Mouse (Mus musculus) stomach, postnatal 0 days (tissue): ENCODE results near the gene Mrtfb. TPM values are rescaled to one million over a fixed set of nuclear protein-coding genes. Genes with fewer than 3 reads are reported as not detected.
A peak's percentile ranks its signal among the peaks of the same experiment; 100 is the strongest.

Experiments used
- ATAC-seq: fragments of 200-750 bp; cut with Nextera tagmentation; 2 replicates; pipeline ENCODE4 v1.8.0; 2017; ENCODE audit not compliant: low FRiP score, low TSS enrichment
- DNase-seq: peaks from one replicate; pipeline ENCODE4 v3.0.0-alpha.2; 2016; ENCODE audit warnings: low spot score
- H3K27ac ChIP-seq: fragments of 300-500 bp; sonication (generic); replicated peaks from 2 replicates; pipeline ENCODE4 v1.5.1; 2014; ENCODE audit warnings: mild to moderate bottlenecking, control low read depth
- H3K27me3 ChIP-seq: fragments of 300-500 bp; sonication (generic); 2 replicates; pipeline ENCODE4 v1.6.1; 2014; ENCODE audit warnings: low read length; ENCODE audit not compliant: control insufficient read depth, insufficient read depth
- H3K36me3 ChIP-seq: fragments of 300-500 bp; sonication (generic); 2 replicates; pipeline ENCODE4 v1.6.1; 2014; ENCODE audit warnings: low read length, mixed read lengths; ENCODE audit not compliant: control insufficient read depth, insufficient read depth
- H3K4me1 ChIP-seq: fragments of 300-500 bp; sonication (generic); replicated peaks from 2 replicates; pipeline ENCODE4 v1.6.1; 2014; ENCODE audit warnings: antibody characterized with exemption; ENCODE audit not compliant: control insufficient read depth, insufficient read depth
- H3K4me2 ChIP-seq: fragments of 300-500 bp; sonication (generic); replicated peaks from 2 replicates; pipeline ENCODE4 v1.6.1; 2014; ENCODE audit warnings: low read depth, mild to moderate bottlenecking, control low read depth, moderate library complexity
- H3K4me3 ChIP-seq: fragments of 300-500 bp; sonication (generic); 2 replicates; pipeline ENCODE4 v1.5.1; 2014; ENCODE audit warnings: low read depth, low read length, control low read depth
- H3K9ac ChIP-seq: fragments of 300-500 bp; sonication (generic); 2 replicates; pipeline ENCODE4 v1.6.1; 2014; ENCODE audit warnings: mild to moderate bottlenecking, low read length, control low read depth, mixed read lengths
- H3K9me3 ChIP-seq: fragments of 300-500 bp; sonication (generic); 2 replicates; pipeline ENCODE4 v1.6.1; 2016; ENCODE audit warnings: low read length; ENCODE audit not compliant: control insufficient read depth
- CTCF ChIP-seq: IDR thresholded peaks from 2 replicates; pipeline ENCODE4 v1.5.1; 2016; ENCODE audit warnings: antibody characterized with exemption, low read depth, mild to moderate bottlenecking, moderate library complexity
- EP300 ChIP-seq: optimal IDR thresholded peaks from 2 replicates; pipeline ENCODE3; 2016; ENCODE audit warnings: antibody characterized with exemption
- WGBS: fragments of 180-500 bp; shearing (Covaris S2); extraction: QIAGEN DNeasy Blood & Tissue Kit; methylation state at CpG from one replicate; pipeline ENCODE4 v1.1.7; 2014; 5-methylcytosine and 5-hydroxymethylcytosine counted together
- polyA plus RNA-seq: library from polyadenylated mRNA; unstranded; fragments of >200 nt; fragmentation: Nextera tagmentation; extraction: Ambion mirVana; gene quantifications from 2 replicates; pipeline ENCODE4 v1.2.1, GENCODE M21; 2015

The Mrtfb gene
- polyA plus RNA-seq, 1 experiment from 2014 or later: 12.5 TPM

GRCm38 (mm10) chr16:13401591-13401990 is 145.3 kb downstream of the Mrtfb start:
- no peaks in the 10 kb centered on the region for H3K27me3 ChIP-seq
- H3K9ac ChIP-seq: no peak overlapping the region
- TF ChIP-seq EP300 (no peak), CTCF (no peak)
- 73% methylated on average over 5 of the region's 5 CpGs for WGBS
- ATAC-seq (no peak), DNase-seq (no peak)
- no peak overlapping the region for H3K27ac ChIP-seq
- H3K36me3 ChIP-seq: peaks cover 30% of the 10 kb centered on the region
- H3K9me3 ChIP-seq: no peaks in the 10 kb centered on the region
- H3K4me3 ChIP-seq: no peak overlapping the region
- H3K4me1 ChIP-seq: no peaks in the 10 kb centered on the region
- H3K4me2 ChIP-seq: no peak overlapping the region

- TF ChIP-seq EP300: no peak
- TF ChIP-seq CTCF: no peak
- H3K4me3 ChIP-seq: no peak overlapping the region
- H3K4me1 ChIP-seq: no peaks in the 10 kb centered on the region
- H3K36me3 ChIP-seq: peaks cover 29% of the 10 kb centered on the region
- no peak overlapping the region for H3K9ac ChIP-seq
- no peaks in the 10 kb centered on the region for H3K9me3 ChIP-seq
- no peaks in the 10 kb centered on the region for H3K27me3 ChIP-seq
- no peak overlapping the region for H3K4me2 ChIP-seq
- DNase-seq (no peak), ATAC-seq (no peak)
- no peak overlapping the region for H3K27ac ChIP-seq
- 88% methylated on average over 6 of the region's 6 CpGs for WGBS
These were observed 148.4 kb downstream of the Mrtfb start for GRCm38 (mm10) chr16:13404656-13405055.

- TF ChIP-seq EP300 (no peak), CTCF (no peak)
- DNase-seq (no peak), ATAC-seq (no peak)
- WGBS: 91% methylated on average over 2 of the region's 2 CpGs
- Histone ChIP-seq H3K4me3 (no peak overlapping the region), H3K9me3 (no peaks in the 10 kb centered on the region), H3K27me3 (no peaks in the 10 kb centered on the region), H3K9ac (no peak overlapping the region), H3K36me3 (peaks cover 31% of the 10 kb centered on the region), H3K4me1 (no peaks in the 10 kb centered on the region), H3K27ac (no peak overlapping the region), H3K4me2 (no peak overlapping the region)
These were observed 149.1 kb downstream of the Mrtfb start for GRCm38 (mm10) chr16:13405403-13405802.

GRCm38 (mm10) chr16:13409530-13410163 is 153.4 kb downstream of the Mrtfb start:
- DNase-seq (no peak), ATAC-seq (peak; percentile 69; the same call in 1 of the 2 replicates)
- Histone ChIP-seq H3K4me2 (no peak overlapping the region), H3K9me3 (no peaks in the 10 kb centered on the region), H3K36me3 (peaks cover 40% of the 10 kb centered on the region), H3K4me1 (no peaks in the 10 kb centered on the region), H3K4me3 (no peak overlapping the region), H3K9ac (no peak overlapping the region), H3K27ac (no peak overlapping the region), H3K27me3 (no peaks in the 10 kb centered on the region)
- TF ChIP-seq CTCF: peak; percentile 82
- no peak for TF ChIP-seq EP300
- 75% methylated on average over 4 of the region's 4 CpGs for WGBS

DNA sequence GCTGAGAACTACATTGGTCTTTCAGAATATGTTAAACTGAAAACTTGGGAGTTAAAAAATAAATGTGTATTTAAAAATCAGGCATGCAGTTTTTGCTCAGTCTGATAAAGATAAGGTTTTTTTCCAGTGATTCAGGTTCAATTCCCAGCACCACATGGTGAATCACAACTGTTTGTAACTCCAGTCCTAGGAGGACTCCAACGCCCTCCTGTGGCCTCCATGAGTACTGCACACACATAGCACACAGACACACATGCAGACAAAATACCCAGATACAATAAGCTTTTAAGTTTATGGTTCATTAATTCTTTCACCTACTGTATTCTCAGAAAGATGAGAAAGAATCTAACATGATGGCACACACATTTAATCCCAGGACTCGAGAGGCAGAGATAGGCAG is 154.5 kb downstream of the Mrtfb start:
- peaks cover 34% of the 10 kb centered on the region for H3K36me3 ChIP-seq
- no peaks in the 10 kb centered on the region for H3K4me1 ChIP-seq
- TF ChIP-seq CTCF: peak; percentile 47
- no peak for TF ChIP-seq EP300
- DNase-seq (no peak), ATAC-seq (no peak)
- no peak overlapping the region for H3K9ac ChIP-seq
- H3K4me2 ChIP-seq: no peak overlapping the region
- H3K27me3 ChIP-seq: no peaks in the 10 kb centered on the region
- no peak overlapping the region for H3K4me3 ChIP-seq
- H3K9me3 ChIP-seq: no peaks in the 10 kb centered on the region
- no peak overlapping the region for H3K27ac ChIP-seq
- 86% methylated on average over 2 of the region's 2 CpGs for WGBS

DNA sequence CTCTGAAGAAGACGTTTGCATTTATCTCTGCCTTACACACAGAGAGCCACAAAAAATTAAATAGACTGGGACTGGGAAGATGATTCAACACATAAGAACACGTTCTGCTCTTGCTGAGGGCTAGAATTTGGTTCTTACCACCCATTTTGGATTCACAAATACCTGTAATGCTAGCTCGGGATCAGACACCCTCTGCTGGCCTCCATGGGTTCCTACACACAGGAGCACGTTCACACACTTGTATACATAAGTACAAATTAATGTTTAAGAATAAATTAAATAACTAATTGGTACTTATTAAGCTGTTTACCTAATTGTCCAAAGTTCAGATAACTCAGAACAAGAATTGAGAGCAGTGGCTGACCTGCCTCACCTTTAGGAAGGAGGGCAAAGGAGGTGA is 155.2 kb downstream of the Mrtfb start:
- 94% methylated on average over 4 of the region's 4 CpGs for WGBS
- Histone ChIP-seq H3K27me3 (no peaks in the 10 kb centered on the region), H3K4me1 (no peaks in the 10 kb centered on the region), H3K4me3 (no peak overlapping the region), H3K4me2 (no peak overlapping the region), H3K27ac (no peak overlapping the region), H3K9me3 (no peaks in the 10 kb centered on the region), H3K36me3 (peaks cover 31% of the 10 kb centered on the region), H3K9ac (no peak overlapping the region)
- ATAC-seq (no peak), DNase-seq (no peak)
- TF ChIP-seq CTCF (peak; percentile 54), EP300 (no peak)
